Mouse (Mus musculus): ENCODE data around the gene Ttc13.

Ttc13 gene

GRCm38 (mm10) chr8:124702183-124702582 lies 19.6 kb downstream of the Ttc13 start:
- DNase-seq = no peak

- DNase-seq = no peak
Observed at GRCm38 (mm10) chr8:124701023-124701422, 20.8 kb downstream of the Ttc13 start.

GRCm38 (mm10) chr8:124700271-124700670 lies 21.5 kb downstream of the Ttc13 start:
- DNase-seq = no peak

- no peak for DNase-seq
Observed at GRCm38 (mm10) chr8:124695424-124696100, 26.2 kb downstream of the Ttc13 start.

GRCm38 (mm10) chr8:124691706-124692105 lies 30.1 kb downstream of the Ttc13 start:
- DNase-seq = no peak

- DNase-seq = no peak
Observed at GRCm38 (mm10) chr8:124688899-124689298, 32.9 kb downstream of the Ttc13 start.

GRCm38 (mm10) chr8:124682218-124682617 lies 39.6 kb downstream of the Ttc13 start:
- DNase-seq = no peak

- no peak for DNase-seq
Observed at GRCm38 (mm10) chr8:124681792-124682157, 40.0 kb downstream of the Ttc13 start.

GRCm38 (mm10) chr8:124681077-124681791 lies 40.5 kb downstream of the Ttc13 start:
- DNase-seq = no peak

GRCm38 (mm10) chr8:124678246-124678645 lies 43.5 kb downstream of the Ttc13 start:
- no peak for DNase-seq

- DNase-seq = peak; percentile 75
Observed at GRCm38 (mm10) chr8:124677486-124677885, 44.3 kb downstream of the Ttc13 start.

GRCm38 (mm10) chr8:124677078-124677477 lies 44.7 kb downstream of the Ttc13 start:
- DNase-seq = no peak

GRCm38 (mm10) chr8:124676661-124677060 lies 45.1 kb downstream of the Ttc13 start:
- no peak for DNase-seq

GRCm38 (mm10) chr8:124672345-124672744 lies 49.4 kb downstream of the Ttc13 start:
- no peak for DNase-seq

- no peak for DNase-seq
Observed at GRCm38 (mm10) chr8:124668798-124669197, 53.0 kb downstream of the Ttc13 start.

- no peak for DNase-seq
Observed at GRCm38 (mm10) chr8:124664414-124664813, 57.4 kb downstream of the Ttc13 start.

GRCm38 (mm10) chr8:124663874-124664230 lies 57.9 kb downstream of the Ttc13 start:
- no peak for DNase-seq

GRCm38 (mm10) chr8:124663112-124663873 lies 58.5 kb downstream of the Ttc13 start, which contains the start of gene 2310022B05Rik:
Gene 2310022B05Rik, minus strand, starts transcription at chr8:124663369.
- peak; percentile 89 for DNase-seq

- no peak for DNase-seq
Observed at GRCm38 (mm10) chr8:124662446-124663111, 59.2 kb downstream of the Ttc13 start.

GRCm38 (mm10) chr8:124661781-124662180 lies 60.0 kb downstream of the Ttc13 start:
- DNase-seq = no peak

GRCm38 (mm10) chr8:124658415-124658814 lies 63.4 kb downstream of the Ttc13 start:
- DNase-seq = peak; percentile 44

GRCm38 (mm10) chr8:124657961-124658360 lies 63.8 kb downstream of the Ttc13 start:
- no peak for DNase-seq

All from kidney, adult 11 months (tissue).